Mouse (Mus musculus) embryo, embryonic 11.5 days (tissue): ENCODE data around the gene Pcsk1n.
"Not testable (repeated sequence)": the region's sequence is repeated elsewhere in the genome, so short reads cannot be mapped to it uniquely, and the experiment has no call there.

ENCODE experiments used
- DNase-seq: peaks from one replicate; pipeline ENCODE4 v3.0.0-alpha.2; 2012; ENCODE audit warnings: low read depth, low spot score

The Pcsk1n gene

DNA sequence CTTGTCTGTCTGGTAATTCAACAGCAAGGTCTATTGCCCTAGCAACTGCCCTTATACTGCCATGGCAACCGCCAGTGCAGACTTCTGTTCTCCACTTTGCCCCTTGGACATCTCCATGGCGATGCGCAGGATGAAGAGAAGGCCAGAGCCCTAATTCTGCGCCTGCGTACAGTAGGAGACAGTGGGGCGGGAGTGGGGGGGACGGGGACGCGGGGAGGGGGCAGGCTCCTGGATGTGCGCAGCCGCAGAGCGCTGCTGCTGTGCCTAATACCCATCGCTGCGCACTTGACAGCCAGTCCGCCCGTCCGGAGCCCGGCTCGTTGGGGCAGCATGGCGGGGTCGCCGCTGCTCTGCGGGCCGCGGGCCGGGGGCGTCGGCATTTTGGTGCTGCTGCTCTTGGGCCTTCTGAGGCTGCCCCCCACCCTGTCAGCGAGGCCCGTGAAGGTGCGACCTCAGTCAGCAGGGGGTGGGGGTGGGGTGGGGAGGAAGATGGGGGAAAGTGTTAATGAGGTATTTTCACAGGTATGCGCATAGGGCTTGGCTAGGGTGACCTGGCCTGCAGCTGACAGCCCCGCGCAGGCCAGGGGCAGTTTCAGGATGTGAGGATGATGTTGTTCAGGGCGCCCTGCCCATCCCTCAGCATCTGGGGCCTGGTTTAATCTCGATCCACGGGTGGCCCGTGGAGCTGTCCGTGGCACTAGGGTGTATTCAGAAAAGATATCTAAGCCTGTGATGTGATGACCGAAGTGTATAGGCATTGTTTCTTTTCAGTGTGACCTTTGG, at the start of gene Pcsk1n:
TSS of gene Pcsk1n (plus strand) at position 222 of the 783 bp plus-strand sequence.
- DNase-seq: peak; percentile 24

DNA sequence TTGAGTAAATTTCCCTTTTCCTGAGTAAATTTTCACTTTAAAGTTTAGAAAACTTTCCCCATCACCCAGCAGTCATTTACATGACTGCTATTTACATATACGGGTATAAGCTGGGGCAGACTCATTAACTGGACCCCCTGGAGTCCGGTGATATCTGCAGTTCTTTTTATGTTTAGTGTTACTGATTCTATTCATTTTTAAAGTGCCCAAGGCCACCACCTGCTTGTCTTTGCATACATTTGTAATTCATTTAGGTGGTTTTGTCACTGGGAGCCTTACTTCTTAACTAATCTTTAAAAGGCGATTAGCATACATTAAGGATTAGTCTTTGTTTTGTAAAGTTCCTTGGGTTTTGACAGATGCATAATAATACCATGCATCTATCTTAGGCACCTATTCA, 49.8 kb upstream of the Pcsk1n start:
- DNase-seq: no peak

DNA sequence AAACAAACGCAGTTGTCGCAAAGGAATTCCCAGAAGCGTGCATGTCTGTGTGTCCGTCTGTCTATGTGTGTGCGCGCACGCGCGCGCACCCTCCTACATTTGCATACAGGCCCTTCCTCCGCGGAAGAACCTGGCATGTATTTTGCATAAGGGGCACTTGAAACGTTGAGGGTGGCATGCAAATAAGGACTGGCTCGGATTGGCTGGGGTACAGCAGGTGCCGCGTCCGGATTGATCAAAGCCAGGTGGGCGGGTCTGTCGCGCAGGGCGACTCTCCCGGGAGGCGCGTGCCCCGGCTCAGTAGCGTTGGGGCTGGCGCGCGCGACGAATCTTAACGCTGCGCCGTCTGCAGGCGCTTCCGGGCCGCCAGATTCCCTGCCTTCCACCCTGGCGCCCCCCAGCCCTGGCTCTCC, 41.6 kb upstream of the Pcsk1n start, which contains the start of gene Pim2:
TSS of gene Pim2 (plus strand) at position 256 of the 413 bp plus-strand sequence.
- peak; percentile 55 for DNase-seq

DNA sequence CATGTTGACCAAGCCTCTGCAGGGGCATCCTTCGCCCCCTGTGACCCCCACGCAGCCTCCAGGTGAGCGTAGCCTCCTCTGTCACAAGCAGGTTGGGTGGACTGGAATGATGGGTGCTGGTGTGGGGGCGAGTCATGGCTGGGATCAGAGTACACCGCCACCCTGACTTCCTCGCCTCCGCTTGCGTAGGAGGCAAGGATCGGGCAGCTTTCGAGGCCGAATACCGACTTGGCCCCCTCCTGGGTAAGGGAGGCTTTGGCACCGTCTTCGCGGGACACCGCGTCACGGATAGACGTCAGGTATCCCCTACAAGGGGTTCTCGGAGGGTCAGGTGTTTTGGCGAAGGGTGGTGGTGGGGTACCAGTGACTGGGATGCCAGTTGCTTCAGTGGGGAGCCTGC, 41.1 kb upstream of the Pcsk1n start:
- no peak for DNase-seq

DNA sequence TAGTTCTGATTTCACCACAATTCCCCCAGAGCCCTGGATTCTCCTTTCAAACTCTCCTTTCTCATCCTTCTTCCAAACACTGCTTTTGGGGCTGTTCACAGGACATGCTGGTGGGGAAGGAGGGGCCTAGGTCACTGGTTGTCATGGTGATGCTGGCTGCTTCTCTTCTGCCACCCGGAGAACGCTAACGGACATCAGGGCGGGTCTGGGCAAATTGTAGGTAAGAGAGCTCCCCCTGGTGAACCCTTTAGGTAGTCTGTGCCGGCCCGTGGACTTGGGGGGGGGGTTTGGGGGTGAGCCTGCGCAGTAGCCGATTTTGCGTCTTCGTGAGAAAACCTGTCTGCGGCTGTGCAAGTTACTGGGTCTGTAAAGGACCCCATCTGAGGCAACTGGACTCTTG, 39.8 kb upstream of the Pcsk1n start:
- peak; percentile 59 for DNase-seq

DNA sequence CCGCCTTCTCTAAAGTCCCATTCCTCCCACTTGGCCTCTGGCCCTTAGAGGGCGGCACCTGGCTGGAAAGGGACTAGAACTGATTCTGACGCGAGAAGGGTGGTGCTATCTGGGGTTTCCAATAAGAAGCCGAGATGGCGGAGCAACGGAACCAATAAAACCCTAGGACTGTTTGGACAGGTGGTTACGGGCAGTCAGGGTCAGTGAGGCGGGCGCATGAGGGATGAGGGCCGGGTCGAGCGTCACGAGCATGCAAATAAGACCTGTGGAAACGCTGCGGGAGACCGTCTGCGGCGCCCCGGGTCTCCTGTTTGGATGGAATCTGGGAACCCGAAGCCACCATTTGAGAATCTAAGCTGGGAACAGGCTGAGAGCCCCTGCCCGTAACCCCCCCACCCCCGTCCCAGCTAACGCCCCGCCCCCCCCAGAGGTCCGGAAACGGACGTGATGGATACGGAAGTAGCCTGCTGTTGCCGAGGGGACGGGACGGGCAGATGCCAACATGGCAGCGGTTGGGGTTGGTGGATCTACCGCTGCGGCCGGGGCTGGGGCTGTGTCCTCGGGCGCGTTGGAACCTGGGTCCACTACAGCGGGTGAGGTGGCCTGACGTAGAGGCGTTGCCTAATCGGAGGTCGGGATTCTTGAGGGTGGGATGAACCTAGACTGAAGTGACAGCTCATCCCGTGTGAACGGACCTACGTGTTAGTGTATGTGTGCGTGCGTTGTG, 35.6 kb upstream of the Pcsk1n start, which contains the start of gene Slc35a2:
TSS of gene Slc35a2 (plus strand) at position 188 of the 727 bp plus-strand sequence.
- DNase-seq: peak; percentile 57

DNA sequence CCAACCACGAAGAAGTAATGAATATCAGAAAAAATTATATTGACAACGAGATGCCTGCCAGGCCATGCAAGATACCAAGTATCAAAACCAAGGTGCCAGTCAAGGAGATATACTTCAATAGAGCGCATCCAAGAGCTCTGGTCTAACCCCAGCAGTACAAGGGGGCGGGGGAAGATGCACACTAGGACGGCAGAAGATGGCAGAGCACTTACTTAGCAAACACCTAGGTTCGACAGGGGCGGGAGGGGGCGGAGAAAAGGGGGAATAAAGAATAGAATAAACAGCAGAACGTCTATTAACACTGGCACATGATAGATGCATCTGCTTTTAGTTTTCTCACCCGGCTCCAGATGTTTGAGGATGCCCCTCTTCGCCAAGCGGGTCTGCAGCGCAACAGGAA, 21.4 kb upstream of the Pcsk1n start:
- no peak for DNase-seq

DNA sequence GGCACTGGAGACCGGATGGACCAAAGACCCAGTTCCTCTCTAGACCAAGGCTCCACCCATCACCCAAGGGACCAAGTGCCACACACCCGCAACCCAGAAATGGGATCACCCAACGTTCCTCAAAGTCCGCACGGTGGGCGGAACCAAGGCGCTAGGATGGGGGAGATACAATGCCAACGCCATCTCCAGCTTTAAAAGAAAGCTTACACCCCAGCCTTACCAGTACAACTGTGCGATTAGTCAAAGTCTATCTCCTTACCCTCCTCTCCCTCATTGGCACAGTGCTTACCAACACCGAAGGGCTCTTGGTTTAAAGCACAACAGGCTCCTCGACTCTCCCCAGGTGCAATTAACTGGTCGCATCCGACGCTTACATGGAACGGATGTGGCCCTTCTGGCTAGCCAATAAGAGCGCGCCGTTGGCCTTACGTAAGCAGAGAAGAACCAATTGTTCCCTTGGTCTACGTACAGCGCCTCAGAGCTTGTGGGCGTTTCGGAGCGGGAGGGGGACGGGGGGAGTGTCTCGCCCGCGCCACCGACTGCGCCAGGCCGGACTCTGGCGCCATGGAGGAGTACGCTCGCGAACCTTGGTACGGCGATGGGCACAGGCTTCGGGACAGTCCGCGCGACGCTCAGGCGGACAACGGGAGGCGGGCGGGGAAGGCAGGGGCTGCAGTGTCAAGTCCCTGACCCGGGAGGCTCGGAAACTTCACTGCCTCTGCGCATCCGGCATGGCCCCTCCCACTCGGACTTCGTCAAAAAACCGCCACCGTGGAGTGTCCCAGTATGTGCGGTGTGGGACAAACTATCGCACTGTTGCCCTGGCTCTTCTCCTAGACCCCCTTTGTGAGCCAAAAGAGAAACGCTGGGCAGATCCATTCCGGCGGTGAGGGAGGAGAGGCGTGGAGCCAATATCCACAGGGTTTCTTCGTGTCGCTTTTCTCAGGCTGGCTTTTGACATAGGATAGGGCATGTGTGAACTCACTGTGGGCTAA, 20.4 kb upstream of the Pcsk1n start, which contains the start of the genes Pqbp1 and Timm17b:
TSS of gene Pqbp1 (minus strand) at position 390 of the 995 bp plus-strand sequence.
TSS of gene Timm17b (plus strand) at position 478 of the 995 bp plus-strand sequence.
- DNase-seq: peak; percentile 78

DNA sequence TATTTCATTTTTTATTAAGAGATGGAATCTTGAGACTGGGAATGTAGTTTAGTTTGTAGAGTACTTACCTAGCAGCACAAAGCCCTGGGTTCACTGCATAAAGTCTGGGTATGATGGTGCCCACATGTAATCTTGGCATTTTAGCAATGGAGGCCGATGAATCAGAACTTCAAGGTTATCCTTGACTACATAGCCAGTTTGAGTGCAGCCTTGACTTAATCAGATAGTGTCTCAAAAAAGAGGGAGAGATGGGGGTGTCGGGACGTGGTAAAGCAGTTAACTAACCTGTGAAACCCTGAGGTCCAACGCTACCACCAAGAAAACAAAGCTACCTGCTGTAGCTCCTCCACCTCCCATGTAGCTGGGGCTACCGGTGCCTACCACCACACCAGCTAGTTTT, 15.2 kb upstream of the Pcsk1n start:
- no peak for DNase-seq

DNA sequence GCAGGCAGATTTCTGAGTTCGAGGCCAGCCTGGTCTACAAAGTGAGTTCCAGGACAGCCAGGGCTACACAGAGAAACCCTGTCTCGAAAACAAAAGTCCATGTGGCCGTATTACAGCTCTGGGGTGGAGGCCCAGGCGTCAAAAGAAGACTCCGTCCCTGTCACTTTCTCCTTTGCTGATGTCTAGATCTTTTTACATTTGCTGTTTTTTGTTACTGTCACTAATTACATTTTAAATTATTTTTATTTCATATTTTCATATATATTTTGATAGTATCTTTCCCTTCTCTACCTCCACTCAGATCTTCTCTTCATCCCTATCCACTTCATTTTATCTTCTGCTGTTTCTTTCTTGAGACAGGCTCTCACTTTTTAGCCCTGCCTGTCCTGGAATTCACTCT, 11.9 kb upstream of the Pcsk1n start, which contains the start of gene Gm10491:
TSS of gene Gm10491 (minus strand) at position 101 of the 400 bp plus-strand sequence.
- DNase-seq: no peak

DNA sequence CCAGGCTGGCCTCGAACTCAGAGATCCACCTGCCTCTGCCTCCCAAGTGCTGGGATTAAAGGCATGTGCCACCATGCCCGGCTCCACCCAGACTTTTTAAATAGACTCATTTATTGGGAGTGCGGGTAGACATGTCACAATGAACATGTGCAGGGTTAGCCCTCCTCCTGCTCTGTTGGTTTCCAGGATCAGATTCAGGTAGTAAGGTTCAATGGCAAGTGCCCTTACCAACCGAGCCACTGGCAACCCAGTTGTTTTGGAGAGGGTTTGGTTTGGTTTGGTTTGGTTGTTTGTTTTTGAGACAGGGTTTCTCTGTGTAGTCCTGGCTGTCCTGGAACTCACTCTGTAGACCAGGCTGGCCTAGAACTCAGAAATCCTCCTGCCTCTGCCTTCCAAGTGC, 10.4 kb upstream of the Pcsk1n start, which contains the start of gene Gm10490:
TSS of gene Gm10490 (plus strand) at position 301 of the 400 bp plus-strand sequence.
- not testable (repeated sequence) for DNase-seq

DNA sequence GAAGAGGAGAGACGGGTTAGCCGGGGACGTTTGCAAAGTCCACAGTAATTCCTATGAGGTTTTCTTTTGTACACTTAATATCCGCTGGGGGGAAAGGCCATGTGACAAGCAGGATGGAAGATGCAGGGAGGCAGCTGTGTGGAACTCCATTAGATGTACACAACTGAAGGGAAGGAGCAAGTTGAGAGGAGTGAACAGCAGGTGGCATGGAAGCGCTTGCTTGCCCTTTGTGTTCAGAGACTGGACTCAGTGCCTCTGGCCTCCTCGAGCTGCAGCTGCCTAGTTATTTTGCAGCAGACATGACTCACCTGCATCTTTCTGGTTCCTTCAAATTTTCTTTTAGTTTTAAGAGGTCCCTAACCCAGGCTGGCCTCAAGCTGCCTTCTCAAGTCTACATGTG, 9.1 kb upstream of the Pcsk1n start:
- no peak for DNase-seq

DNA sequence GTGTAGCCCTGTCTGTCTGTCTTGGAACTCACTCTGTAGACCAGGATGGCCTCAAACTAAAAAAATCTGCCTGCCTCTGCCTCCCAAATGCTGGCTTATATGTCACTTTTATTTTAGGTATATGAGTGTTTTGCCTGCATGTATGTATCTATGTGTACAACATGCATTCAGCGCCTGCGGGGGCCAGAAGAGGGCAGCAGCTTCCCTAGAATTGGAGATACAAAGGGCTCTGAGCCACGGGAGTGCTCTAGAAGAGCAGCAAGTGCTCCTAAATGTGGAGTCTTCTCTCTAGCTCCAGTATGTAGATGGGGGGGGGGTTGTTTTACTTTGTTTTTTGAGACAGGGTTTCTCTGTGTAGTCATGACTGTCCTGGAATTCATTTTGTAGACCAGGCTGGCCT, 4.0 kb upstream of the Pcsk1n start:
- not testable (repeated sequence) for DNase-seq

DNA sequence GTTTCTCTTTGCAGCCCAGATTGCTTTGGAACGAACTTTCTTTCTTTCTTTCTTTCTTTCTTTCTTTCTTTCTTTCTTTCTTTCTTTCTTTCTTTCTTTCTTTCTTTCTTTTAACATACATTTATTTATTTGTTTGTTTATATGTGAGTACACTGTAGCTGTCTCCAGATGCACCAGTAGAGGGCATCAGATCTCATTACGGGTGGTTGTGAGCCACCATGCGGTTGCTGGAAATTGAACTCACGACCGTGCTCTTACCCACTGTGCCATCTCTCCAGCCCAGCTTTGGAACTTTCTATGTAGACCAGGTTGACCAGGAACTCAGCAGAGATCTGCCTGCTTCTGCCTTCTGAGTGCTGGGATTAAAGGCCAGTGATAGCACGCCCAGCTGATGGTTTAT, 1.7 kb upstream of the Pcsk1n start:
- not testable (repeated sequence) for DNase-seq

DNA sequence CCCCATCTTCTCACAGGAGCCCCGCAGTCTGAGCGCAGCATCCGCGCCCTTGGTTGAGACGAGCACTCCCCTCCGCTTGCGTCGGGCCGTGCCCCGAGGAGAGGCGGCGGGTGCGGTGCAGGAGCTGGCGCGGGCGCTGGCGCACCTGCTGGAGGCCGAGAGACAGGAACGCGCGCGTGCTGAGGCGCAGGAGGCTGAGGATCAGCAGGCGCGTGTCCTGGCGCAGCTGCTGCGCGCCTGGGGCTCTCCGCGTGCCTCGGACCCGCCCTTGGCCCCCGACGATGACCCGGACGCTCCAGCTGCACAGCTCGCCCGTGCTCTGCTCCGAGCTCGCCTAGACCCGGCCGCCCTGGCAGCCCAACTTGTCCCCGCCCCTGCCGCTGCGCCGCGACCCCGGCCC, 2.4 kb downstream of the Pcsk1n start:
- no peak for DNase-seq

DNA sequence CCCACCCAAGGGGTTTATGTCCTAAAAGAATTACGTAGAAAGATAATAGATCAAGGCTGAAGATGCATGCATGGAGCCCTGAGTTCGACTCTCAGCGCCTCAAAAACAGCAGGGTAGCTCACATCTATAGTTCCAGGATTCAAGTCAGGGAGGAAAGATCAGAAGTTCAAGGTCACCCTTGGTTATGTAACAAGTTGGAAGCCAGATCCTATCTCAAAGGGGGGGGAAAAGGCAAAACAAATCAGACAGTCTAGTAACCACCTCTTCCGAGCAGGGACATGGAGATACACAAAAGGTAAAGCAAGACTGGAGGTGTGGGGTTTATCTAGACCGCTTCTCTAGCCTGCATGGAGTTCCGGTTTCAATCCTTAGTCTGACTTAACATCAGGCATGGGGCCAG, 6.6 kb downstream of the Pcsk1n start:
- no peak for DNase-seq

DNA sequence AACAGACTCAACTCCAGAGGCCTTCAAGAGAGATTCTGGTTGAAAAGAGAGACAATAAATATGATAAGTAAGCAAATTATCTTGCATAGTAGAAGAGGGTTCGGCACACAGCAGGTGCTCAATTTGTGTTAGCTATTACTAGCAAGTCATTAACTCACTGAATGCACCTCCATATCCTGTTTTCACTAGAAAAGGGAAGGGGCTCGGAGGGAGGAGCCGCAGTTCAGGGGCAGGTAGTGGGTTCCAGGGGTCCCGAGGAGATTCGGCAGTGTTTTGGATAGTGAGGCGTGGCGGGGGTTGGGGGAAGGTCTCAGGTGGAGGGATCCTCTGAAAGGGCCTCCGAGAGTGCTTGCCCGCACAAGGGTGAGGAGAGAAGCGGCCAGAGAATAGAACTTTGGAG, 7.5 kb downstream of the Pcsk1n start:
- no peak for DNase-seq

DNA sequence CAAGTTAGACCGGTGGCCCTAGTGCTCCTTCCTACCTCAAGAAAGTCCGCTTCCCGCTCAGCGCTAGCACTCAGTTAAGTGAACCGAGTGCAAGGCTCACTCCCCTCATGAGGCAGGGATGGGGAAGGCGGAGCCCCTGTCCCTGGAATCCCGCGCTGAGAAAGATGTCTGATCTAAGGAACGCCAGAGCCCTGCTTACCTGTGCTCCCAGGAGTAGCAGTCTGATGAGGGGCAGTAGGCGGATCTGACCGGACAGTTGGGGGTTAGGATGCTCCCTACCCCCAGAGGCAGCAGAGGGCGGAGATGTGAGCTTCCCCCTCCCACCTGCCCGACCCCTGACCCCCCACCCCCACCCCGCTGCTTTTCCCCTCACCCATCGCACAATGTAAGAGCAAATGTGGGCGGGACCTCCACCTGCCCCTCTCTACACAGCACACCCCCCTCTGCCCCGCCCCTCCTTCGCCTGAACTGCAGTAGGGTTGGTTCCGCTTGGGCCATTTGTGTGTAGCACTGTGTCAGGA, 8.7 kb downstream of the Pcsk1n start, which contains the start of gene Eras:
TSS of gene Eras (minus strand) at position 338 of the 521 bp plus-strand sequence.
- no peak for DNase-seq

DNA sequence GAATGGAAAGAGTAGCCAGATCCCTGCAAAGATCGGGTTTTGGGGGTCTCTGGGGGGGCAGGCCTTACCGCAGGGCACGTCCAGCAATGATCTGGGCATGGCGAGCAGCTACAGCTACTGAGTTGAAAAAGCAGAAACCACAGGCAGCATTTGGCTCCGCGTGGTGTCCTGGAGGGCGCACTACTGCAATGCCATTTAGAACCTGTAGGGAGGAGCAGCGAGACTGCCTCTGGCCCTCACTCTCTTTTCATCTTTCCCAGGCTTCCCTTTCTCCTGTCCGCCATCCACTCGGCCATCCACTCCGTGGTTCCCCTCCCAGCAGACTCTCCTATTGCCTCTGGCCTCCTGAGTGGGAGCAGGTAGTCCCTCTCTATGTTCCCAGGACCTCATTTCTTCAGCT, 17.3 kb downstream of the Pcsk1n start:
- no peak for DNase-seq

DNA sequence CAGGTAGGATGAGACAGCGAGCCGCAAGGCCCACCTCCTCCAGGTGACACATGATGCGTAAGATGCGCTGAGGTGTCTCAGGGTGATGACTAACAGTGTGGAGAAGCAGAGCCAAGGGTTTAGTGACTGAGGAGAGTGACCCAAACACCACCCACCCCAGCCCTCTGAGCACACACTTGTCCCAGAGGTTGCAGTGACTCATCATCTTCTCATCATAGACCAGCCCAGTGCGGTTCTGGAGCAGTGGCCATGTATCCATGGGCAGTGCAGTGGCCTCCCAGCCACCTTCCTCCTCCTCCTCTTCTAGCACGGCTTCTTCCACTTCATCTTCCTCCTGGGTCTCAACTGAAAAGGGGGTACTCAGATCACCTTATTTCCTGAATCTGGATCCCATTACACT, 18.0 kb downstream of the Pcsk1n start:
- no peak for DNase-seq

DNA sequence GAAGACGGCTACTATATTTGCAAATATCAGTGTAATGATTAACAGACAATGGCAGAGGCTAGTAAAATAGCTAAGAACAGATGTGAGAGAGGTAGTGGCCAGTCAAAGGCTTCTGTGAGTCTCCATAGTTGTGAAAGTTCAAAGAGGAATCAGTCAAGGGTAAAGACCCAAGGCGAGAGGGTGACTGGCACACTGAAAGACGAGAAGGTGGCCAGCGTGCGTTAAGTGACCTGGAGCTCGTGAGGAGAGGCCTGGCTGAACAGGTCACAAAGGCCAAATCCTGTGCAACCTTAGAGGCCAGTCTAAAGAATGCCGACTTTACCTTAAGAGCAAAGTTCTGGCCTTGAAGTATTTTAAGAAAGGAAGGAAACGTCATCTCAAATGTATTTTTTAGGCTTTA, 26.0 kb downstream of the Pcsk1n start:
- DNase-seq: no peak
